Mouse (Mus musculus) midbrain, embryonic 15.5 days (tissue): ENCODE data around the gene Lrrc7. TPM values are rescaled to one million over a fixed set of nuclear protein-coding genes. Genes with fewer than 3 reads are reported as not detected.
A peak's percentile ranks its signal among the peaks of the same experiment; 100 is the strongest.

ENCODE experiments used
- ATAC-seq: fragments of 200-750 bp; cut with Nextera tagmentation; replicated peaks from 2 replicates; pipeline ENCODE4 v1.8.0; 2017; ENCODE audit warnings: moderate TSS enrichment
- H3K27ac ChIP-seq: fragments of 300-500 bp; sonication (generic); 2 replicates; pipeline ENCODE4 v1.5.1; 2015; ENCODE audit warnings: mild to moderate bottlenecking, inconsistent platforms
- H3K27me3 ChIP-seq: fragments of 300-500 bp; sonication (generic); replicated peaks from 2 replicates; pipeline ENCODE4 v1.6.1; 2015; ENCODE audit warnings: inconsistent platforms
- H3K36me3 ChIP-seq: fragments of 300-500 bp; sonication (generic); replicated peaks from 2 replicates; pipeline ENCODE4 v1.6.1; 2015; ENCODE audit warnings: inconsistent platforms
- H3K4me1 ChIP-seq: fragments of 300-500 bp; sonication (generic); 2 replicates; pipeline ENCODE4 v1.6.1; 2015; ENCODE audit warnings: inconsistent platforms
- H3K4me2 ChIP-seq: fragments of 300-500 bp; sonication (generic); 2 replicates; pipeline ENCODE4 v1.6.1; 2015; ENCODE audit warnings: inconsistent platforms, mild to moderate bottlenecking, moderate library complexity
- H3K4me3 ChIP-seq: fragments of 300-500 bp; sonication (generic); 2 replicates; pipeline ENCODE4 v1.5.1; 2015; ENCODE audit warnings: mild to moderate bottlenecking, inconsistent platforms
- H3K9ac ChIP-seq: fragments of 300-500 bp; sonication (generic); 2 replicates; pipeline ENCODE4 v1.6.1; 2015; ENCODE audit warnings: mild to moderate bottlenecking, inconsistent platforms
- H3K9me3 ChIP-seq: fragments of 300-500 bp; sonication (generic); 2 replicates; pipeline ENCODE4 v1.6.1; 2016; ENCODE audit warnings: inconsistent platforms
- WGBS: fragments of 180-500 bp; shearing (Covaris S2); methylation state at CpG from one replicate; pipeline ENCODE4 v1.1.7; 2015; ENCODE audit warnings: mixed read lengths; 5-methylcytosine and 5-hydroxymethylcytosine counted together
- polyA plus RNA-seq: library from polyadenylated mRNA; unstranded; fragments of >200 nt; fragmentation: Nextera tagmentation; extraction: Ambion mirVana; gene quantifications from 2 replicates; pipeline ENCODE4 v1.2.1, GENCODE M21; 2015

Lrrc7 gene
- polyA plus RNA-seq, 1 experiment from 2014 or later = 12.6 TPM

GRCm38 (mm10) chr3:158210026-158210425 lies 352.0 kb downstream of the Lrrc7 start:
- Histone ChIP-seq H3K27me3 (no peaks in the 10 kb centered on the region), H3K4me3 (no peak overlapping the region), H3K36me3 (no peaks in the 10 kb centered on the region), H3K27ac (no peak overlapping the region), H3K9me3 (no peaks in the 10 kb centered on the region), H3K9ac (no peak overlapping the region), H3K4me1 (0 out of 2 replicates have a peak, but pooled peaks cover 9% of the 10 kb centered on the region), H3K4me2 (no peak overlapping the region)
- WGBS = 12% methylated on average over 2 of the region's 2 CpGs
- ATAC-seq = peak; percentile 82

- 37% methylated on average over 2 of the region's 2 CpGs for WGBS
These were observed 354.2 kb downstream of the Lrrc7 start for GRCm38 (mm10) chr3:158207840-158208239.

GRCm38 (mm10) chr3:158202776-158203175 lies 359.2 kb downstream of the Lrrc7 start:
- Histone ChIP-seq H3K9me3 (no peaks in the 10 kb centered on the region), H3K36me3 (no peaks in the 10 kb centered on the region), H3K27ac (no peak overlapping the region), H3K9ac (no peak overlapping the region), H3K4me2 (no peak overlapping the region), H3K27me3 (no peaks in the 10 kb centered on the region), H3K4me3 (no peak overlapping the region), H3K4me1 (0 out of 2 replicates have a peak, but pooled peaks cover 4% of the 10 kb centered on the region)
- 95% methylated on average over 3 of the region's 3 CpGs for WGBS
- no peak for ATAC-seq

More at GRCm38 (mm10) chr3:158207840-158208239, 354.2 kb downstream of the Lrrc7 start:
- Histone ChIP-seq H3K4me1 (0 out of 2 replicates have a peak, but pooled peaks cover 9% of the 10 kb centered on the region), H3K9me3 (no peaks in the 10 kb centered on the region), H3K27me3 (no peaks in the 10 kb centered on the region), H3K4me2 (no peak overlapping the region), H3K9ac (no peak overlapping the region), H3K36me3 (no peaks in the 10 kb centered on the region), H3K4me3 (no peak overlapping the region), H3K27ac (no peak overlapping the region)
- ATAC-seq = peak; percentile 69

GRCm38 (mm10) chr3:158195426-158195825 lies 366.6 kb downstream of the Lrrc7 start:
- no peaks in the 10 kb centered on the region for H3K9me3 ChIP-seq
- no peaks in the 10 kb centered on the region for H3K27me3 ChIP-seq
- ATAC-seq = no peak
- no peaks in the 10 kb centered on the region for H3K36me3 ChIP-seq
- H3K9ac ChIP-seq = no peak overlapping the region
- H3K4me2 ChIP-seq = no peak overlapping the region
- H3K27ac ChIP-seq = no peak overlapping the region
- H3K4me3 ChIP-seq = no peak overlapping the region
- no peaks in the 10 kb centered on the region for H3K4me1 ChIP-seq

GRCm38 (mm10) chr3:158193229-158193628 lies 368.8 kb downstream of the Lrrc7 start:
- Histone ChIP-seq H3K4me3 (no peak overlapping the region), H3K9me3 (no peaks in the 10 kb centered on the region), H3K9ac (no peak overlapping the region), H3K27me3 (no peaks in the 10 kb centered on the region), H3K4me2 (no peak overlapping the region), H3K36me3 (no peaks in the 10 kb centered on the region), H3K4me1 (no peaks in the 10 kb centered on the region), H3K27ac (no peak overlapping the region)
- 73% methylated on average over 1 of the region's 1 CpGs for WGBS
- no peak for ATAC-seq

- Histone ChIP-seq H3K9me3 (no peaks in the 10 kb centered on the region), H3K4me2 (no peak overlapping the region), H3K4me3 (no peak overlapping the region), H3K27ac (no peak overlapping the region), H3K9ac (no peak overlapping the region), H3K36me3 (no peaks in the 10 kb centered on the region), H3K4me1 (no peaks in the 10 kb centered on the region), H3K27me3 (no peaks in the 10 kb centered on the region)
- ATAC-seq = 0 out of 2 replicates have a peak, but pooled peaks have one; percentile 30
- WGBS = 72% methylated on average over 10 of the region's 10 CpGs
These were observed 386.9 kb downstream of the Lrrc7 start for GRCm38 (mm10) chr3:158174880-158175735.

- no peaks in the 10 kb centered on the region for H3K36me3 ChIP-seq
- no peak overlapping the region for H3K9ac ChIP-seq
- no peaks in the 10 kb centered on the region for H3K27me3 ChIP-seq
- H3K27ac ChIP-seq = no peak overlapping the region
- ATAC-seq = no peak
- H3K4me2 ChIP-seq = no peak overlapping the region
- no peak overlapping the region for H3K4me3 ChIP-seq
- no peaks in the 10 kb centered on the region for H3K4me1 ChIP-seq
- H3K9me3 ChIP-seq = no peaks in the 10 kb centered on the region
- 93% methylated on average over 8 of the region's 8 CpGs for WGBS
These were observed 392.8 kb downstream of the Lrrc7 start for GRCm38 (mm10) chr3:158169180-158169579.

GRCm38 (mm10) chr3:158168454-158168853 lies 393.6 kb downstream of the Lrrc7 start:
- ATAC-seq = peak; percentile 62; the same call in 1 of the 2 replicates
- 53% methylated on average over 4 of the region's 4 CpGs for WGBS
- Histone ChIP-seq H3K27me3 (no peaks in the 10 kb centered on the region), H3K36me3 (no peaks in the 10 kb centered on the region; the same call in 1 of the 2 replicates), H3K4me2 (no peak overlapping the region), H3K4me3 (no peak overlapping the region), H3K9me3 (no peaks in the 10 kb centered on the region), H3K9ac (no peak overlapping the region), H3K27ac (no peak overlapping the region), H3K4me1 (no peaks in the 10 kb centered on the region)

- Histone ChIP-seq H3K4me3 (no peak overlapping the region), H3K27me3 (no peaks in the 10 kb centered on the region), H3K36me3 (peaks cover 3% of the 10 kb centered on the region; the same call in 1 of the 2 replicates), H3K4me2 (no peak overlapping the region), H3K9me3 (no peaks in the 10 kb centered on the region), H3K9ac (no peak overlapping the region), H3K27ac (no peak overlapping the region), H3K4me1 (no peaks in the 10 kb centered on the region)
- ATAC-seq = no peak
These were observed 397.0 kb downstream of the Lrrc7 start for GRCm38 (mm10) chr3:158165004-158165403.

GRCm38 (mm10) chr3:158164452-158164851 lies 397.6 kb downstream of the Lrrc7 start:
- Histone ChIP-seq H3K4me3 (no peak overlapping the region), H3K4me2 (no peak overlapping the region), H3K27ac (no peak overlapping the region), H3K9me3 (no peaks in the 10 kb centered on the region), H3K27me3 (no peaks in the 10 kb centered on the region), H3K36me3 (peaks cover 3% of the 10 kb centered on the region; the same call in 1 of the 2 replicates), H3K9ac (no peak overlapping the region), H3K4me1 (no peaks in the 10 kb centered on the region)
- 0 out of 2 replicates have a peak, but pooled peaks have one; percentile 32 for ATAC-seq
- WGBS = 72% methylated on average over 5 of the region's 5 CpGs

GRCm38 (mm10) chr3:158163127-158163526 lies 398.9 kb downstream of the Lrrc7 start:
- Histone ChIP-seq H3K9me3 (no peaks in the 10 kb centered on the region), H3K27ac (no peak overlapping the region), H3K4me1 (no peaks in the 10 kb centered on the region), H3K4me3 (no peak overlapping the region), H3K27me3 (no peaks in the 10 kb centered on the region), H3K9ac (no peak overlapping the region), H3K36me3 (peaks cover 3% of the 10 kb centered on the region; the same call in 1 of the 2 replicates), H3K4me2 (no peak overlapping the region)
- ATAC-seq = no peak
- 85% methylated on average over 4 of the region's 4 CpGs for WGBS

- Histone ChIP-seq H3K4me3 (no peak overlapping the region), H3K4me2 (no peak overlapping the region), H3K36me3 (peaks cover 3% of the 10 kb centered on the region; the same call in 1 of the 2 replicates), H3K9ac (no peak overlapping the region), H3K4me1 (no peaks in the 10 kb centered on the region), H3K9me3 (no peaks in the 10 kb centered on the region), H3K27ac (no peak overlapping the region), H3K27me3 (no peaks in the 10 kb centered on the region)
- no peak for ATAC-seq
- WGBS = 98% methylated on average over 1 of the region's 1 CpGs
These were observed 400.0 kb downstream of the Lrrc7 start for GRCm38 (mm10) chr3:158161924-158162490.
